Mouse (Mus musculus) erythroblast, embryonic 14.5 days (primary cell): ENCODE measurements around the gene Pard3b.

Source experiments
- GATA1 ChIP-seq: IDR thresholded peaks from 2 replicates; pipeline ENCODE4 v1.6.1; 2012; ENCODE audit warnings: low read length, inconsistent platforms, mixed read lengths
- TAL1 ChIP-seq: IDR thresholded peaks from 3 replicates; pipeline ENCODE4 v1.6.1; 2012; ENCODE audit warnings: low read length, inconsistent platforms, mixed read lengths

DNA sequence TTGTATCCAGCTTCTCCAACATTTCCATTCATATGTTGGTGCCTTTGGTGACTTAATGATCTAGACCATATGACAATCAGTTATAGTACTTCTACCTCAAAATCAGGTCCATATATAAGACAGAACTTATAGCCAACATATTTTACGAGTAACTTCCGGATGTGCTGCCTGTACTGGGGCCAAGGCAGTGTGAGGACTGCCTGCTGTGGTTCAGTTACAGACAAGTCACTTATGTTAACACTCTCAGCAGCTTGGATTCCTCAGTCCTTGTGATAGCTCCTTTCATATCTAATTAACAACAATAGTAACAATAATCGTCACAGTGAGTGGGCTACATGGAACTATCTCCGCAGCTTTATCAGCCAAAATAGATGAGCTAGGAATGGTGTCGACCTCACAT lies 959.9 kb downstream of the Pard3b start:
- TF ChIP-seq GATA1 (no peak), TAL1 (no peak)
